Mouse (Mus musculus): Measurements from ENCODE around the gene Ddx23.

Gene Ddx23

GRCm38 (mm10) chr15:98604041-98604575 lies 58.6 kb downstream of the Ddx23 start:
- DNase-seq: no peak

- DNase-seq: no peak
Measured at GRCm38 (mm10) chr15:98602921-98603458, 59.7 kb downstream of the Ddx23 start.

DNA sequence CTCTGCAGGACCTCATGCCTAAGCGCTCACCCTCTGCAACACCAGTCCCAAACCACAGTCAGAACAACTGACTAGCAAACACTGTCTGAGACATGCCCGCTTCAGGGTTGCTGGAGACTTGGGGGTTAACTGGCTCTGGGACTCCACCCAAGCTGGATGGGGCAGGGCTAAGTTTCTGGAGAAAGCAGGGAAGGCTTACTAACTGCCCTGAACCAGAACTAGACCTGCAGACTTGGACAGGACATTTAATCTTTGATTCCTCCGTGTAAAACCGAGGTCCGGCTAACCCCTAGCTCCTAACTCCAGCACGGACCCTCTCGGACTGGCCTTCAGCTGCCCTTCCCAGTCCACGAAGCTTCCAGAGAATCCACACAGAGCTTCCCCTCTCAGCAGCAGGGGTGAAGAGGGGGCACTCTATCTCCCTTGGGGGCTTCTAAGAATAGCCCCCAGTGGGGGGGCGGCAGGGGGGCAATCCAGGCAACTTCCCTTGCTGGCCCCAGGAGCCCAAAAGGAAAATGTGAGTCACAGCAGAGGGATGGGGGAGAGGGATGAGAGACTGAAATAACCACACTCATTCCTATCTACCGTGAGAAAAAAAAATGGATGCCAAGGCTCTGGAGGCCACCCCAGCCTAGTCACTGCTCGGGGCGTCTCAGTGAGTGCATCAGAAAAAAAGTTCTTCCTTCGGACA lies 60.4 kb downstream of the Ddx23 start:
- DNase-seq: peak; percentile 66

GRCm38 (mm10) chr15:98601832-98602190 lies 60.9 kb downstream of the Ddx23 start:
- DNase-seq: no peak

- DNase-seq: no peak
Measured at GRCm38 (mm10) chr15:98600036-98600709, 62.5 kb downstream of the Ddx23 start.

- no peak for DNase-seq
Measured at GRCm38 (mm10) chr15:98596609-98597008, 66.1 kb downstream of the Ddx23 start.
